Mouse (Mus musculus): Measurements from ENCODE around the gene Klhl10. TPM values are rescaled to one million over a fixed set of nuclear protein-coding genes. Genes with fewer than 3 reads are reported as not detected.

Klhl10 gene
- total and polyA plus RNA-seq, 3 experiments = 0.65 to 0.81 TPM; not detected in 1

DNA sequence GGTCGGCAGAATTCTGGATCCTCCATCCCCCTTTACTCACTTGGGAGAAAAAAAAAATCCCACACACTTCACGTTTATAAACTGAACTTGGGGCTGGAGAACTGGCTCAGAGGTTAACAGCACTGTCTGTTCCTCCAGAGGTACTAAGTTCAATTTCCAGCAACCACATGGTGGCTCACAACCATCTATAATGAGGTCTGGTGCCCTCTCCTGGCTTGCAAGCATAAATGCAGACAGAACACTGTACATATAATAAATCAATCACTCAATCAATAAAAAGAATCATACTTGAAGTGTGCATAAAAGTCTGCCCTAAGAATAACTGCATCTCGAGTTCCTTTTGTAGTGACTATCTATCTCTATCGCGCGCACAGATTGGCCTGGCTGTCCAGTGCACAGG is 49.2 kb downstream of the Klhl10 start:
- peaks cover 0 to 23% of the 10 kb centered on the region in 2 experiments; a peak in 2 of 4 replicates for H3K36me3 ChIP-seq (ENCODE audit: control insufficient read depth in 1 of 2, insufficient read depth in 2 of 2, low read length in 2 of 2)

DNA sequence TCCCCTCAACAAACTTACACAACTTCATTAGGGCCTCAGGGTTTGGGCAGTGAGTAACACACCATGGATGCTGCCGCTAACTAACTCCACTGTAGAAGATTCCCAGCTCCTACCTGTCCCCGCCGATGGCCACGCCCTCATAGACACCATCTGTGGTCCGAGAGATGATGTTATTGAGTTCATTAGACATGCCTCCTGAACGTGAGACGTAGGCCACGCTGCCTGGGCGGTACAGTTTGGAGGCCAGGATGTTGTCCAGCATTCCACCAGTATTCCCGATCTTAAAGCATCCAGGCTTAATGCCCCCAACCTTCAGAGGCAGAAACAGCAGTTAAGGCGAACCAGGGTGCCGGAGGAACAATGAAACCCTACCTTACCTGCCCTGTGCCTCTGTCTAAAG is 52.1 kb downstream of the Klhl10 start:
- Histone ChIP-seq H3K4me1 (ENCODE audit: control insufficient read depth in 1 of 2, insufficient read depth in 2 of 2, low read length in 2 of 2) (no peaks in the 10 kb centered on the region), H3K79me2 (ENCODE audit: control insufficient read depth, insufficient read depth, low read length, poor library complexity) (no peaks in the 10 kb centered on the region), H3K27me3 (ENCODE audit: control insufficient read depth in 1 of 2, insufficient read depth in 2 of 2, low read length in 2 of 2) (no peaks in the 10 kb centered on the region), H3K9ac (ENCODE audit: control insufficient read depth, low read depth, low read length, poor library complexity, severe bottlenecking) (no peak overlapping the region), H3K4me3 (ENCODE audit: control insufficient read depth in 1 of 2, insufficient read depth in 1 of 2, low read depth in 2 of 2, low read length in 2 of 2) (no peak overlapping the region), H3K36me3 (ENCODE audit: control insufficient read depth in 1 of 2, insufficient read depth in 2 of 2, low read length in 2 of 2) (peaks cover 0 to 36% of the 10 kb centered on the region in 2 experiments; a peak in 2 of 4 replicates), H3K27ac (ENCODE audit: control insufficient read depth, low read depth, low read length) (no peak overlapping the region), H3K9me3 (replicated peaks; ENCODE audit: insufficient read depth, low read length) (no peaks in the 10 kb centered on the region)
- TF ChIP-seq MXI1 (IDR thresholded peaks at IDR 0.05; ENCODE audit: low read depth, low read length) (no peak), ZMIZ1 (IDR thresholded peaks at IDR 0.05; ENCODE audit: low read depth, low read length) (no peak), UBTF (IDR thresholded peaks at IDR 0.05; ENCODE audit: borderline replicate concordance, insufficient read depth, low read depth, low read length) (no peak), TCF12 (IDR thresholded peaks at IDR 0.05; ENCODE audit: low read depth, low read length) (no peak), SMC3 (IDR thresholded peaks at IDR 0.05; ENCODE audit: low read depth, low read length) (no peak), ELF1 (IDR thresholded peaks at IDR 0.05; ENCODE audit: low read depth, low read length) (no peak), USF1 (IDR thresholded peaks at IDR 0.05; ENCODE audit: low read depth, low read length) (no peak)
- no peak for DNase-seq (ENCODE audit: low read depth, low spot score)

More for the DNA sequence above, 49.2 kb downstream of the Klhl10 start:
- Histone ChIP-seq H3K4me3 (ENCODE audit: control insufficient read depth in 1 of 2, insufficient read depth in 1 of 2, low read depth in 2 of 2, low read length in 2 of 2) (no peak overlapping the region), H3K9me3 (replicated peaks; ENCODE audit: insufficient read depth, low read length) (no peaks in the 10 kb centered on the region), H3K79me2 (ENCODE audit: control insufficient read depth, insufficient read depth, low read length, poor library complexity) (no peaks in the 10 kb centered on the region), H3K27me3 (ENCODE audit: control insufficient read depth in 1 of 2, insufficient read depth in 2 of 2, low read length in 2 of 2) (no peaks in the 10 kb centered on the region), H3K4me1 (ENCODE audit: control insufficient read depth in 1 of 2, insufficient read depth in 2 of 2, low read length in 2 of 2) (no peaks in the 10 kb centered on the region), H3K9ac (ENCODE audit: control insufficient read depth, low read depth, low read length, poor library complexity, severe bottlenecking) (no peak overlapping the region), H3K27ac (ENCODE audit: control insufficient read depth, low read depth, low read length) (no peak overlapping the region)
- DNase-seq (ENCODE audit: low read depth, low spot score) = peak; percentile 60
- TF ChIP-seq CTCF (IDR thresholded peaks at IDR 0.05 in 2 of 3, conservative IDR thresholded peaks at IDR 0.05 in 1 of 3; ENCODE audit: control insufficient read depth in 1 of 3, insufficient read depth in 1 of 3, low read depth in 2 of 3, low read length in 3 of 3, poor library complexity in 1 of 3, severe bottlenecking in 1 of 3) (peak; percentile 40 to 85 (median 49)), ZC3H11A (IDR thresholded peaks at IDR 0.05; ENCODE audit: low read depth, low read length) (peak; percentile 36), RAD21 (IDR thresholded peaks at IDR 0.05; ENCODE audit: low read depth, low read length) (peak; percentile 51), GATA1 (IDR thresholded peaks at IDR 0.05; ENCODE audit: low read depth, low read length) (no peak), SMC3 (IDR thresholded peaks at IDR 0.05; ENCODE audit: low read depth, low read length) (peak; percentile 75), KAT2A (conservative IDR thresholded peaks at IDR 0.05; ENCODE audit: low read depth, low read length) (no peak), MYC (IDR thresholded peaks at IDR 0.05; ENCODE audit: low read depth, low read length) (peak; percentile 91), MAX (IDR thresholded peaks at IDR 0.05; ENCODE audit: low read length) (peak; percentile 50; the same call in 1 of the 2 replicates)

DNA sequence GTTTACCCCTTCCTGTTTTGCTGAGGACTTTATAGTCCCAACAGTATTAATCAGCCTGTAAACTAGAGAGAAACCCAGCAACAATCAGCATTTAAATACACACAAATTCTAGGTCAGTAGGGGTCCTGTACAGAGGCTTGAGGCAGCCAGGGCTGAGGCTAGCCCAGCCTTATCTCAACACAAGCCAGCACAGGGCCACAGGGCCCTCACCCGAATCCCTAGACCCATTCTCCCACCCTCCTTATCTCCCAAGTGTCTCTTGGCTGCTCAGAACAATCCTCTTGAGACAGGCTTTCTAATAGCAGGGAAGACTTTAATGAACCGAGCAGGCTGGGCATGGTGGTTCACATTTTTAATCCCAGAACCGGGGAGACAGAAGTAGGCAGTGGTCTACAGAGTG is 58.5 kb downstream of the Klhl10 start:
- peaks cover 0 to 35% of the 10 kb centered on the region in 2 experiments; a peak in 2 of 4 replicates for H3K36me3 ChIP-seq (ENCODE audit: control insufficient read depth in 1 of 2, insufficient read depth in 2 of 2, low read length in 2 of 2)
- H3K27me3 ChIP-seq (ENCODE audit: control insufficient read depth in 1 of 2, insufficient read depth in 2 of 2, low read length in 2 of 2) = no peaks in the 10 kb centered on the region
- no peak overlapping the region for H3K9ac ChIP-seq (ENCODE audit: control insufficient read depth, low read depth, low read length, poor library complexity, severe bottlenecking)
- no peaks in the 10 kb centered on the region for H3K4me1 ChIP-seq (ENCODE audit: control insufficient read depth in 1 of 2, insufficient read depth in 2 of 2, low read length in 2 of 2)
- no peak overlapping the region for H3K27ac ChIP-seq (ENCODE audit: control insufficient read depth, low read depth, low read length)
- H3K79me2 ChIP-seq (ENCODE audit: control insufficient read depth, insufficient read depth, low read length, poor library complexity) = no peaks in the 10 kb centered on the region
- H3K9me3 ChIP-seq (replicated peaks; ENCODE audit: insufficient read depth, low read length) = no peaks in the 10 kb centered on the region
- TF ChIP-seq CHD1 (IDR thresholded peaks at IDR 0.05; ENCODE audit: low read depth, low read length) = no peak
- TF ChIP-seq MXI1 (IDR thresholded peaks at IDR 0.05; ENCODE audit: low read depth, low read length) = no peak
- TF ChIP-seq UBTF (IDR thresholded peaks at IDR 0.05; ENCODE audit: borderline replicate concordance, insufficient read depth, low read depth, low read length) = no peak
- no peak for TF ChIP-seq MAFK (IDR thresholded peaks at IDR 0.05; ENCODE audit: borderline replicate concordance, low read depth, low read length)
- TF ChIP-seq ZC3H11A (IDR thresholded peaks at IDR 0.05; ENCODE audit: low read depth, low read length) = no peak
- no peak for TF ChIP-seq MYB (IDR thresholded peaks at IDR 0.05; ENCODE audit: low read depth, low read length)
- no peak for TF ChIP-seq MEF2A (IDR thresholded peaks at IDR 0.05; ENCODE audit: extremely low read depth, insufficient replicate concordance, low read depth, low read length, poor library complexity, severe bottlenecking)
- no peak for TF ChIP-seq SIN3A (IDR thresholded peaks at IDR 0.05; ENCODE audit: low read length)
- TF ChIP-seq KAT2A (conservative IDR thresholded peaks at IDR 0.05; ENCODE audit: low read depth, low read length) = no peak
- TF ChIP-seq CTCF (IDR thresholded peaks at IDR 0.05 in 2 of 3, conservative IDR thresholded peaks at IDR 0.05 in 1 of 3; ENCODE audit: control insufficient read depth in 1 of 3, insufficient read depth in 1 of 3, low read depth in 2 of 3, low read length in 3 of 3, poor library complexity in 1 of 3, severe bottlenecking in 1 of 3) = no peak
- no peak for TF ChIP-seq TBP (IDR thresholded peaks at IDR 0.05; ENCODE audit: low read depth, low read length)
- TF ChIP-seq NELFE (IDR thresholded peaks at IDR 0.05; ENCODE audit: low read depth, low read length) = no peak
- TF ChIP-seq ETS1 (IDR thresholded peaks at IDR 0.05; ENCODE audit: low read depth, low read length) = no peak
- no peak for TF ChIP-seq ELF1 (IDR thresholded peaks at IDR 0.05; ENCODE audit: low read depth, low read length)
- TF ChIP-seq TCF12 (IDR thresholded peaks at IDR 0.05; ENCODE audit: low read depth, low read length) = no peak
- TF ChIP-seq MAX (IDR thresholded peaks at IDR 0.05; ENCODE audit: low read length) = no peak
- no peak for TF ChIP-seq POLR2AphosphoS5 (IDR thresholded peaks at IDR 0.05; ENCODE audit: borderline replicate concordance, low read depth, low read length)
- H3K4me3 ChIP-seq (ENCODE audit: control insufficient read depth in 1 of 2, insufficient read depth in 1 of 2, low read depth in 2 of 2, low read length in 2 of 2) = no peak overlapping the region
- DNase-seq (ENCODE audit: low read depth, low spot score) = no peak
